Mouse (Mus musculus): ENCODE measurements at regions not wholly inside any gene's neighbourhood (a gene's known extent, or its start where the extent isn't known, plus 50 kb on each side); places are given as distances from the start of the nearest gene placed in this dataset.

GRCm38 (mm10) chr3:80473686-80474085 is 328.9 kb downstream of the Gria2 start:
- TF ChIP-seq CTCF (conservative IDR thresholded peaks at IDR 0.05; ENCODE audit: low read length) (no peak), NANOG (IDR thresholded peaks at IDR 0.05; ENCODE audit: borderline replicate concordance, low read length) (no peak), POU5F1 (IDR thresholded peaks at IDR 0.05; ENCODE audit: borderline replicate concordance, low read length) (no peak)

Measured in E14TG2a.4 (cell line).